Mouse (Mus musculus): ENCODE measurements at regions not wholly inside any gene's neighbourhood (a gene's known extent, or its start where the extent isn't known, plus 50 kb on each side); places are given as distances from the start of the nearest gene placed in this dataset.

DNA sequence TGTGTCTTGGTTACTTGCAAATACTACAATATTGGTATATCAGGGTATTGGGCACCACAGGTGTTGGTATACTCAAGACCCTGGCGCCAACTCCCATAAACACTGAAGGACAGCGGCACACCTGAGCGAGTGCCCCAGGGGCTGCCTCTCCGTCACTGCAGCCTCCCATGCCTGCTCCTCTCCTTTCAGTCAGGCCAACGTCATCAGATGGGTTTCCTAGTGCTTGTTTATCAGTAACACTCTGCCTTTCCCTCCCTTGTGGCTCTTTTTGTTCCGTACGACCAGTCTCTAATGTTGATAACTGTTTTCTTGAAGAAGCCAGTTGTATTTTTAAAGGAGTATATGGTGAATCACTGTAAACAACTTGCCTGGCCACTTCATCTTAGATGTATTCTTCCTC, 129.4 kb downstream of the Pdgfra start:
- Histone ChIP-seq H3K27me3 (ENCODE audit: poor library complexity, severe bottlenecking) (no peaks in the 10 kb centered on the region), H3K4me1 (no peaks in the 10 kb centered on the region), H3K27ac (no peak overlapping the region), H3K9me3 (no peaks in the 10 kb centered on the region), H3K36me3 (replicated peaks) (no peaks in the 10 kb centered on the region), H3K4me3 (no peak overlapping the region)
- no peak for DNase-seq (ENCODE audit: extremely low spot score, low spot score)
- 89% methylated on average over 7 of the region's 7 CpGs for WGBS

DNA sequence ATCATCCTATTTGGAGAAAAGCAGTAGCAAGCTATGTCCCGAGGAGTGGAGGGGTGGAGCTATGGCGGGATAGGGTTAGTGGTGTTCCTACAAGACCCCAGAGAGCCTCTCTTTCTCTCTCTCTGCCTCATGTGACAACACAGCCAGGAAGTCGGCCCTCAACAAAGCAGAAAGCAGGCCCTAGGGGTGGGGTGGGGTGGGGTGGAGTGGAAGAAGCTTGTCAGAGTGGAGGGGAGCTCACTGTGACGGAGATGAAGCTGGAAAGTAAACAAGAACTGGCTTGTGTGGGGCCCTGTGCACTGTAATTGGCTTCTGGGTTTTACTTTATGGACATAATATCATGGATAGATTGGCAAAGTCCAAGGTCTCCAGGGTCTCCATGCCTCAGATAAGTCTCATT, 130.5 kb downstream of the Pdgfra start:
- no peak for DNase-seq (ENCODE audit: extremely low spot score, low spot score)
- Histone ChIP-seq H3K36me3 (replicated peaks) (no peaks in the 10 kb centered on the region), H3K27me3 (ENCODE audit: poor library complexity, severe bottlenecking) (no peaks in the 10 kb centered on the region), H3K4me1 (no peaks in the 10 kb centered on the region), H3K9me3 (no peaks in the 10 kb centered on the region), H3K27ac (no peak overlapping the region), H3K4me3 (no peak overlapping the region)
- 64% methylated on average over 4 of the region's 4 CpGs for WGBS

GRCm38 (mm10) chr5:75283841-75284240, 131.7 kb downstream of the Pdgfra start:
- DNase-seq (ENCODE audit: extremely low spot score, low spot score) = no peak
- Histone ChIP-seq H3K4me1 (no peaks in the 10 kb centered on the region), H3K4me3 (no peak overlapping the region), H3K27me3 (ENCODE audit: poor library complexity, severe bottlenecking) (no peaks in the 10 kb centered on the region), H3K27ac (no peak overlapping the region), H3K9me3 (no peaks in the 10 kb centered on the region), H3K36me3 (replicated peaks) (no peaks in the 10 kb centered on the region)
- 88% methylated on average over 5 of the region's 5 CpGs for WGBS

DNA sequence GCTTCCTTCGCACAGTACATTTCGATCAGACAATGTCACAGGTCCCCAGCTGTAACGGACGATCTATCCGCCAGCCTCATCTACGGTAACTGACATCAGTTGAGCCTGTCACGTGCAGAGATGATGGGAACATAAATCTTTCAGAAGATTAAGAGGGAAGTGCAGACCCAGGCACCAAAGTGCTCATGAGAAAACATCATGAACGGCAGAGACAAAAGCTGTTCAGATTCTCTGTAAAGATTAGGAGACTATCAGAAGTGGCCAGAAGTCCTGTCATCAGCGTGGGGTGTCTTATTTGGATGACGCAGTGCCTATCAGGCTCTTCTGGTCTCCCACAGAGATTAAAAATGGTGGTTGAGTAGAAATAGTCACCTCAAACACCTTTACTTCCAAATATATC, 133.9 kb downstream of the Pdgfra start:
- no peaks in the 10 kb centered on the region for H3K27me3 ChIP-seq (ENCODE audit: poor library complexity, severe bottlenecking)
- H3K9me3 ChIP-seq = no peaks in the 10 kb centered on the region
- H3K27ac ChIP-seq = no peak overlapping the region
- no peak overlapping the region for H3K4me3 ChIP-seq
- 85% methylated on average over 10 of the region's 10 CpGs for WGBS
- H3K4me1 ChIP-seq = no peaks in the 10 kb centered on the region
- DNase-seq (ENCODE audit: extremely low spot score, low spot score) = no peak
- H3K36me3 ChIP-seq (replicated peaks) = no peaks in the 10 kb centered on the region

DNA sequence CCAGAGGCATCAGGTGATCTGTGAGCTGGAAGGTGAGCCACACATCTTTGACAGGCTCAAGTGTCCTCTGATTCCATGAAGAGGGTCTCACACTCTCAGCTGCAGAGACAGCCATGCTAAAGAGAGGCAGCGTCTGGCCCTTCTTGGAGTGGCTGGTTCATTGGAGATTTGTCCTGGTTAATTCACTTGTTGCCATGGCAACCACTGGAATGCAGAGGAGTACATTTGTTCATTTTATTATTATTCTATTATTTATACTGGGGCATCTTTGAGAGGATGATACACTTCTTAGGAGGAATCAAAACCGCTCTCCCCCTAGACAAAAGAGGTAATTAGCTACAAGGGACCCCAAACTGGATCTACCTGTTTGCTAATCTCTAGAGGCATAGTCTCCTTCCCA, 143.6 kb downstream of the Pdgfra start:
- H3K27ac ChIP-seq = no peak overlapping the region
- H3K9me3 ChIP-seq = no peaks in the 10 kb centered on the region
- DNase-seq (ENCODE audit: extremely low spot score, low spot score) = no peak
- no peaks in the 10 kb centered on the region for H3K36me3 ChIP-seq (replicated peaks)
- 79% methylated on average over 2 of the region's 2 CpGs for WGBS
- H3K4me1 ChIP-seq = peaks cover 7% of the 10 kb centered on the region; the same call in 1 of the 2 replicates
- H3K4me3 ChIP-seq = no peak overlapping the region
- H3K27me3 ChIP-seq (ENCODE audit: poor library complexity, severe bottlenecking) = no peaks in the 10 kb centered on the region

GRCm38 (mm10) chr5:75312897-75313296, 160.8 kb downstream of the Pdgfra start:
- Histone ChIP-seq H3K27me3 (ENCODE audit: poor library complexity, severe bottlenecking) (no peaks in the 10 kb centered on the region), H3K4me1 (no peaks in the 10 kb centered on the region), H3K27ac (no peak overlapping the region), H3K9me3 (no peaks in the 10 kb centered on the region), H3K4me3 (no peak overlapping the region), H3K36me3 (replicated peaks) (no peaks in the 10 kb centered on the region)
- DNase-seq (ENCODE audit: extremely low spot score, low spot score) = no peak
- 93% methylated on average over 1 of the region's 1 CpGs for WGBS

DNA sequence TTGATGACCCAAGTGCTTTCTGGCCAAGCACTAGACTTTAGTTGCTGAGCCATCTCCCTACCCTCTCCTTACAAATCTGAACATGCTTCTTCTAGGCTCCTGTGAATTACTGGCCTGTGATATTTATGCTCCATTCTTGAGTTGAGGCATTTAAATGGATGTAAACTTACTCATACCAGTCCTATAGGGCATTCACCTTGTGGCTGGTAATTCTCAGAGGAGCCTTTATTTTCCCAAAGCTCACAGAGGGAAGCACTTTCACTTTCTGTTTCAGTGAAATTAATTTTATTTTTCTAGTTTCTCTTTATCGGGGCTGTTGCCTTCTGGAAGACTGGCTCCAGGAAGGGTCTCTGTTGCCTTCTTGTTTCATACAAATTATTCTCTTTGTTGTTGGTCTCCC, 163.9 kb downstream of the Pdgfra start:
- no peak for DNase-seq (ENCODE audit: extremely low spot score, low spot score)
- H3K36me3 ChIP-seq (replicated peaks) = no peaks in the 10 kb centered on the region
- H3K9me3 ChIP-seq = no peaks in the 10 kb centered on the region
- H3K4me1 ChIP-seq = no peaks in the 10 kb centered on the region
- no peak overlapping the region for H3K27ac ChIP-seq
- H3K4me3 ChIP-seq = no peak overlapping the region
- 98% methylated on average over 1 of the region's 1 CpGs for WGBS
- no peaks in the 10 kb centered on the region for H3K27me3 ChIP-seq (ENCODE audit: poor library complexity, severe bottlenecking)

- no peaks in the 10 kb centered on the region for H3K27me3 ChIP-seq (ENCODE audit: poor library complexity, severe bottlenecking)
- no peak overlapping the region for H3K27ac ChIP-seq
- no peak overlapping the region for H3K4me3 ChIP-seq
- H3K4me1 ChIP-seq = no peaks in the 10 kb centered on the region
- 92% methylated on average over 2 of the region's 2 CpGs for WGBS
- H3K36me3 ChIP-seq (replicated peaks) = no peaks in the 10 kb centered on the region
- no peak for DNase-seq (ENCODE audit: extremely low spot score, low spot score)
- H3K9me3 ChIP-seq = no peaks in the 10 kb centered on the region
Measured at GRCm38 (mm10) chr5:75320536-75320935, 168.4 kb downstream of the Pdgfra start.

GRCm38 (mm10) chr5:75334050-75334449, 182.0 kb downstream of the Pdgfra start:
- WGBS = 94% methylated on average over 3 of the region's 3 CpGs
- DNase-seq (ENCODE audit: extremely low spot score, low spot score) = no peak
- Histone ChIP-seq H3K9me3 (no peaks in the 10 kb centered on the region), H3K4me1 (0 out of 2 replicates have a peak, but pooled peaks cover 5% of the 10 kb centered on the region), H3K27me3 (ENCODE audit: poor library complexity, severe bottlenecking) (peaks cover 35% of the 10 kb centered on the region), H3K27ac (no peak overlapping the region), H3K36me3 (replicated peaks) (no peaks in the 10 kb centered on the region), H3K4me3 (no peak overlapping the region)

GRCm38 (mm10) chr5:75336454-75336853, 184.4 kb downstream of the Pdgfra start:
- DNase-seq (ENCODE audit: extremely low spot score, low spot score) = no peak
- Histone ChIP-seq H3K9me3 (no peaks in the 10 kb centered on the region), H3K27ac (no peak overlapping the region), H3K36me3 (replicated peaks) (no peaks in the 10 kb centered on the region), H3K27me3 (ENCODE audit: poor library complexity, severe bottlenecking) (peaks cover 58% of the 10 kb centered on the region), H3K4me1 (0 out of 2 replicates have a peak, but pooled peaks cover 5% of the 10 kb centered on the region), H3K4me3 (no peak overlapping the region)
- 91% methylated on average over 11 of the region's 11 CpGs for WGBS

DNA sequence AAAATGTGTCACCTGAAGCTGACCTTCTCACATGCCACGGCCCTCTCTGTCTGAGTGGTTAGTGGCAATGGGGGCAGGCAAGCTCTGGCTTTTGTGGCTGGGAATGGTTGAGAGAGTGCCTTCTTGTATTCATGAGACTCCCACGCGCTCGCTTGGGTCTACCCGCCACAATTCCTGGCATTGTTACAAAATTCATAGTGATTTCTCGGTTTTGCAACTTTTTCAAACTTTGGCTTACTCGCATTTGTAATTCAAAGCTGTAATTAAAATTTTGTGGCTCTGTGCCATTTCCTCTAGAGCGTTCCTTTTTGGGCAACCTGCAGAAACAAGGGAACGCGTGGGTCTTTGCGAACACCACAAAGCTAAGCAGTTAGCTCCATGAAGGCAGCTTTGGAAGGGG, 186.3 kb downstream of the Pdgfra start:
- H3K27ac ChIP-seq = no peak overlapping the region
- H3K9me3 ChIP-seq = no peaks in the 10 kb centered on the region
- no peak for DNase-seq (ENCODE audit: extremely low spot score, low spot score)
- 94% methylated on average over 11 of the region's 11 CpGs for WGBS
- no peak overlapping the region for H3K4me3 ChIP-seq
- no peaks in the 10 kb centered on the region for H3K36me3 ChIP-seq (replicated peaks)
- 0 out of 2 replicates have a peak, but pooled peaks cover 5% of the 10 kb centered on the region for H3K4me1 ChIP-seq
- peaks cover 76% of the 10 kb centered on the region for H3K27me3 ChIP-seq (ENCODE audit: poor library complexity, severe bottlenecking)

DNA sequence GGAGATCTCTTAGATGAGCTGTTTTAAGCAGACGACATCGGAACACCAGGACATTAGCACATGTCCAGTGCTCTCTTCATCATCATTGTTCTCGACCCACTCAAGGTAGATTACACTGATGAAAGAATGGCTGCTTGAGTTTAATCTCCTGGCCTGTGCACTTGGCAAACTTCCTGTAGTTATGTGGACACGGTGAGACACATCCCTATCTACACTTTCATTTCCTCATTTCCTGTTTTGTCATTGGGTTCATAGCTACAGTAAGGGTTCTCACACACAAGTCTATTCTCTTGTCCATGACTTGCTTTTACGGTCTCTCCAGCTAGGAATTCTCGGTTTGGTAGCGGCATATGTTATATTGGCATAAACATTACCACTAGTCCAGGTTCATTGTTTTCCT, 190.5 kb downstream of the Pdgfra start:
- H3K9me3 ChIP-seq = no peaks in the 10 kb centered on the region
- no peak for DNase-seq (ENCODE audit: extremely low spot score, low spot score)
- WGBS = 94% methylated on average over 7 of the region's 7 CpGs
- H3K36me3 ChIP-seq (replicated peaks) = no peaks in the 10 kb centered on the region
- H3K4me3 ChIP-seq = no peak overlapping the region
- H3K27me3 ChIP-seq (ENCODE audit: poor library complexity, severe bottlenecking) = peaks cover 93% of the 10 kb centered on the region
- H3K4me1 ChIP-seq = peaks cover 13% of the 10 kb centered on the region
- H3K27ac ChIP-seq = no peak overlapping the region

DNA sequence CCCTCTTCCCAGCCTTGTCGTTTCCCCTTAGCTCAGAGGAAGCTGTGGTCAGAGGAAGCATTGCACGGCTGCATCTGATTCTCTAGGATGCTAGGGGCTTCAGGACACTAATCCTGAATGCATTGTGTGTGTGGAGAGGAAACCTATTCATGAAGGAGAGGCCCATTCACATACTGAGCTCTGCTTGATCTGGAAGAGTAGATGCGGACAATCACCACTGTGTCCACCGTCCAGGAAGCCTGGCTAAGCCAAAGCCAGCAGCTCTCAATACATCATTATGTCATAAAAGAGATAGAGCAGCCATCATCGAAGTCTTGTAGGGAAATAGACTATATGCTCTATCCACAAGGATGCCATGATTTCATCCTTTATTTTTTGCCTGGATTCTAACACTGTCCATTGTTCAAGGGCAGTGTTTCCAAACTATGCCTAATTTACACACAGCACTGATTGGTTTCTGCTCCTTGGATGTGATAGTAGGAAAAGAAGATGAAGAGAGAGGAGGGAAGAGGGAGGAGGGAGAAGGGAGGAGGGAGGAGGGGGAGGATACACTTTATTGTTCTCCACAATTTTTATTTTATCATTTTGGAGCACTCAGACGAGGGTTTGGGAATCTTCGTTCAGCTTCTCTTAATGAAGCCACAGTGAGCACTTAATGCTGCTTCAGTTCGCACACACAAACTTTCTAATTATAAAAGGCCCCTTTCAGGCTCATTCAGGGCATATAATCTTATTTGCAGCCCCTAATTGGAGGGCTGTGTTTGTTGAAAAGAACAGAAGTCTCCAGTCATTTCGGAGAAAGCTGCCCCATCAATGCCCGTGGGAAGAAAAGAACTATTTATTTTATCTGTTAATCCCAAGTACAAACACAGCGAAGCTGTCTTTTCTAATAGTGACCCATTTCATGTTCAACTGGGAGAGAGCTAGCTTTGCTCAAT, 195.0 kb downstream of the Pdgfra start:
- H3K4me1 ChIP-seq = peaks cover 22% of the 10 kb centered on the region
- no peaks in the 10 kb centered on the region for H3K36me3 ChIP-seq (replicated peaks)
- DNase-seq (ENCODE audit: extremely low spot score, low spot score) = no peak
- no peak overlapping the region for H3K27ac ChIP-seq
- WGBS = 10% methylated on average over 11 of the region's 11 CpGs
- H3K27me3 ChIP-seq (ENCODE audit: poor library complexity, severe bottlenecking) = peaks cover 95% of the 10 kb centered on the region
- no peaks in the 10 kb centered on the region for H3K9me3 ChIP-seq
- no peak overlapping the region for H3K4me3 ChIP-seq

All from forebrain, embryonic 10.5 days (tissue).